Mouse (Mus musculus) frontal cortex, adult 2 months (tissue): ENCODE measurements around the gene Hoxa13. TPM values are rescaled to one million over a fixed set of nuclear protein-coding genes. Genes with fewer than 3 reads are reported as not detected.
A peak's percentile ranks its signal among the peaks of the same experiment; 100 is the strongest.

Source experiments
- DNase-seq, 2 experiments: peaks; one replicate each; pipeline ENCODE4 v3.0.0; 2022; ENCODE audit warnings: low spot score in 1 of 2; ENCODE audit errors: extremely low spot score in 1 of 2
- polyA plus RNA-seq: library from polyadenylated mRNA; depleted of rRNA; stranded (reverse); fragments of >200 nt; gene quantifications from 2 replicates; pipeline ENCODE4 v1.2.3, GENCODE M21; 2012; rRNA removed

Hoxa13 gene
- polyA plus RNA-seq, 1 experiment: not detected

DNA sequence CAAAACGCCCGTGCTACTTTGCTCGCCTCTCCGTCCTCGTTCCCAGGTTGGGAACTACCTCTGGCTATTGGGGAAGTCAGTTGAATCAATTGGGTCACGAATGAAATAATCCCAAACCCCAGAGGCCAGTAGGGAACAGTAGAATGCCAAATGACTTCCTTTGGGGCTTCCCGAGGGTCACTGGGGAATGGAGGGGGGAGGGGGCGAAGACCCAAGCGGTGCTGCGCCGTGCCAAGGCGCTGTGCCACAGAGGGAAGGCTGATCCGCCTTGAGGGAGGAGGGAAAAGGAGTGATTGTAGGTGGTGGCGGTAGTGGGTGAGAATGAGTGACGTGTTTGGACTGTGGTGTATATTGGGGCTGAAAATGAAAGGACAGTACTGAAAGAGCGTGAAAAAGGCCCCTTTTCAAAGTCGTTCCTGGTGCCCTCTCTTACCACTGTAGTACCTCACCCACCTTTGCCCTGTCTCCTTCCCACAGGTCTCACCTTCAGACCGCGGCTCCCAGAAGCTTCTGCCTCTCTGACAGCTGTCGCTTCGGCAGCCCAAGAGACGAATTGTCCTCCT, 48.0 kb downstream of the Hoxa13 start:
- no peak for DNase-seq

DNA sequence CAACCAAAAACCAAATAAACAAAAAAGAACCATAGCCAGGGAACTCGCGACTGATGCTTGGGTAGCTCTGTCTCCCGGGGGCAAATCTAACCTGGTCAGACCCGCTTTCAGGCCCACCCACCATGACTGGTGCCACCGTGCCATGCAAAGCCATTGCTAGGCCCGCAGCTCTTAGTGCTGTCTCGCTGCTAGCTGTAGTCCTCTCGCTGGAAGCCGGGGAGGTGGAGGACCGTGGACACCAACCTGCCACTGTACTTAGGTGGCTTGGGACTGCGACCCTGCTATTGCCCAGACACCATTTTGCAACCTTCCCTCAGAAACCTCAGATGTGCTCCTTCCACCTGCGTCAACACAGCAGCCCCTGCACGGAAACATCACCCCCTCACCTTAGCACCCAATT, 48.7 kb downstream of the Hoxa13 start:
- DNase-seq: no peak

DNA sequence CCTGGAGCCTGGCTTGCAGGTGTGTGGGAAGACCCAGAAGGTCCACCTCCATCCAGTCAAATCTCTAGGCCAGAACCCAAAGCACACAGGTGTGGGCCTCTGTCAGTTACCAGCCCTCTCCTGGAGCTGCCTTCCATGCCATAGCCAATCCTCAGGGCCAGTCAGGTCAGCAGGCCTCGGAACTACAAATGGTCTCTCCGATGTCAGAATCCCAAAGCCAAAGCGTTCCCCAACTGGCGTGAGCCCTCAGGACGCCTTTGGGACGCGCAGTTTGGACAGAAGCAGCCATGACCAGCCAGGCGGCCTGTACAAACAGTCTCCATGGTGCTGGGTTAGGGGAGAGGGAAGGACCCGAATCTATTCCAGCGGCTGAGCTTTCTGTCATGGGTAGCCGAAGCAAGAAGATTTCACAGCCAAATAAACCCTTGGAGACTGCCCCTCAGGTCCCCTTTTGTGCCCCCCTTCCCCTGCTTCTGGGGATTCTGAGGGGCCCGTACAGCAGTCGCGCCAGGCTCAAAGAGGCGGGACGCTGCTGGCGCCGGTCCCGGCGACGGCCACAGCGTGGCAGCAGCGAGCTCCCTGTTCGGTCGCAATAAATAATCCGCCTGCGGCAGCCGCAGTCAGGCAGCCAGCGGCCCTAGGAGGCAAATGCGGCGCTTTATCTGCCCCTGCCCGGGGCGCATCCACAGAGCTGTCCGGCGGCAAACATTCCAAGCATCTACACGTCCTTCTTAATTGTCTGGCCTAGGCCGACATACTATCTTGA, 49.3 kb downstream of the Hoxa13 start:
- DNase-seq: peak in 1 of 2 experiments; percentile 52

DNA sequence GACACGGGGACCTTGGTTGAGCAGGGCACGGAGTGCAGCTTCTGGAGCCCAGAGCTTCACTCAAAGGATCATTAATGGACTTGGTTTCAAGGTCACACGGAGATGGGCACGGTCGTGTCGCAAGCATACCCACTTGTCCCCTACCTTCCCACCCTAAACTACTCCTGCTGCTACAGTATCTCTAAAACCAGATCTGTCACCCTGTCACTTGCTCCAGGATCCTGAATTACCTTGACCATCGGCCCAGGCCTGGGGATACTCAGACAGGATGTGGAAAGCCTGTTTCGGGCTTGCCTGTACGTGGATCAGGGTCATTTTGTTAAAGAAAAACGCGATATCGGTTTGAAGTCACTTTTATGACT, 51.0 kb downstream of the Hoxa13 start:
- DNase-seq: no peak

DNA sequence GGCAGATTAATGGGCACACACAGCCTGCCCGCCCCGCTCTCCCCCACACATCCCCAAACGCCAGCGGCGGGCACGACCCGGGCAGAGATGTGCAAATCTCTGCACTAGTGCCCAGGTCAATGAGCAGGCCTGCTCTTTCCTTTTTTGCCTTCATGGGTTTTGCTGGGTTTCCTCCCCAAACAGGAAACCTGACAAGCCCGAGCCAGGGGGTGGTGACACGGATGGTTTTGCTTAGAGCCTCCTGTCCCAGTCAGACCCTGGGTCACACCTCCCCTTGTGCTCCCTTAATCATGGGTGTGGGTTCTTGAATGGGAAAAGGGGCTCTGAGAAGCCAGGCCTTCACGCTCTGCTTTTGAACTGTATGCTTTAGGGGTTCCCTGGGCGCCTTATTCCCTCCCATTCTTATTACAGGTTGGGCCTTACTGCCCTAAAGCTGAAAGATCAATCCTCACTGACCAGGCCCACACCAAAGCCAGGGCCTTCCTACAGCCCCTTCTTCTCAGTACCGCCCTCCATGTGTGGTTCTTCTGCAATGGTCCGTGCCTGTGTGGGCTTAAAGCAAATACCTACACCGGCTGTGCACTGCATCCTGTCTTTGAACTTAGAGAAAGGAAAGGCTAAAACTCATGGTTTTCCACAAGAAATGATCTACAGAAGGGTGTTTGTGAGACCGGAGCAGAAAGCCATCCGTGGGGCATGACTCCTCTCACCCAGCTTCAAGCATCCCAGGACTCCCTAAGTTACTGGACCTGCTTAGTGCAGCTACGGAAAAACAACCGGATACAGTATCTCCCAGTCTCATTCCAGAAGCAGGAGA, 51.6 kb downstream of the Hoxa13 start:
- DNase-seq: no peak

DNA sequence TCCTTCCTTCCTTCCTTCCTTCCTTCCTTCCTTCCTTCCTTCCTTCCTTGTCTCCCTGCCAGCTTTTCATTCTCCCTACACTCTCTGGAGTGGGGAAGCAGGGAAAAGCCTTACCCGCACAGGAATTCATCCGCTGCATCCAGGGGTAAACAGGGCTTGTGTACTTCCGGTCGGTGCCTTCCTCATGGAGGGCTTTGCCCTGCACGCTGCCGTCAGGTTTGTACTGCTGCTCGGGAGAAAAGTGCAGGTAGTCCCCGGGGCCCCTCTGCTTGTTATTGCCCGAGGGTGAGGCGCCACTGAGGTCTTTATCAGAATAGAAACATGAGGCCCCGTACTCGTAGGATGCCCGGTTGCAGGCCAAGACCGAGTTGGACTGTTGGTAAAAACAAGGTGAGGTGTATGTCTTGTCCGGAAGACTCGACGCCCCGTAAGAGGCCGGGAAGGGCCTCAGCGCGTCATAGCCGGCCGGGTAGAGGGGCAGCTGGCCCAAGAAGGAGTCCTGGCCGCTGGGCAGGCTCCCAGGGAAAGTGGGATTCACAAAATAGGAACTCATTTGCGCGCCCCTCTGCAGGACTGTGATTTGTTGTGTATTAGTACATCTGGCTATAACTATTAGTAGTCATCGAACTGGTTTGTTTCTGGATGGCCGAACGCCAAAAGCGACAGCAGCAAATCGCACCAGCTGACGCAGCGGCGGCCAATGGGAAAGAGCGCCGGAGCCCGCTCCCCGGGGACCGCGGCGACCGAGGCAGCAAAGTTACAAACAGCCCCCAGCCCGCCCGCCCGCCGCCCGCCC, 52.4 kb downstream of the Hoxa13 start, which contains the start of gene Hoxa6:
Gene Hoxa6, minus strand, starts transcription at position 651 of the 796 bp plus-strand sequence.
- DNase-seq: no peak

Other genes with a start within 250 kb of the Hoxa13 start
- 8.8 and 12.8 TPM in 2 replicates for gene Skap2, start 248.3 kb downstream of the Hoxa13 start, polyA plus RNA-seq
- gene Hoxa1, start 102.6 kb downstream of the Hoxa13 start, polyA plus RNA-seq: 0.04 TPM in 1 of 2 replicates, not detected in the other
- gene Hoxa2, start 96.0 kb downstream of the Hoxa13 start, polyA plus RNA-seq: not detected in 2 replicates
- not detected in 2 replicates for gene 5730596B20Rik, start 83.4 kb downstream of the Hoxa13 start, polyA plus RNA-seq
- 0.06 TPM in 1 of 2 replicates, not detected in the other for gene Hoxa4, start 69.1 kb downstream of the Hoxa13 start, polyA plus RNA-seq
- 0.11 TPM in 1 of 2 replicates, not detected in the other for gene Hoxa5, start 56.3 kb downstream of the Hoxa13 start, polyA plus RNA-seq
- not detected in 2 replicates for gene Hoxa6, start 52.2 kb downstream of the Hoxa13 start, polyA plus RNA-seq
- not detected in 2 replicates for gene Hoxa3, start 47.5 kb downstream of the Hoxa13 start, polyA plus RNA-seq
- not detected in 2 replicates for gene Gm28308, start 47.5 kb downstream of the Hoxa13 start, polyA plus RNA-seq
- 0.17 TPM in 1 of 2 replicates, not detected in the other for gene Hoxa7, start 39.0 kb downstream of the Hoxa13 start, polyA plus RNA-seq
- gene Hoxa9, start 29.8 kb downstream of the Hoxa13 start, polyA plus RNA-seq: not detected in 2 replicates
- gene Hoxa10, start 20.0 kb downstream of the Hoxa13 start, polyA plus RNA-seq: 0.27 TPM in 1 of 2 replicates, not detected in the other
- gene Hoxa11, start 15.1 kb downstream of the Hoxa13 start, polyA plus RNA-seq: 0.04 and 0.21 TPM in 2 replicates
- not detected in 2 replicates for gene Evx1, start 52.6 kb upstream of the Hoxa13 start, polyA plus RNA-seq